Mouse (Mus musculus) limb, embryonic 11.5 days (tissue): Measurements from ENCODE around the gene Rapgef3. TPM values are rescaled to one million over a fixed set of nuclear protein-coding genes. Genes with fewer than 3 reads are reported as not detected.

Experiments
- ATAC-seq: fragments of 200-750 bp; cut with Nextera tagmentation; 2 replicates; pipeline ENCODE4 v1.8.0; 2017; ENCODE audit warnings: low read depth; ENCODE audit not compliant: insufficient number of reproducible peaks, low FRiP score, low TSS enrichment
- DNase-seq: peaks from one replicate; pipeline ENCODE4 v3.0.0-alpha.2; 2015; ENCODE audit warnings: low spot score
- H3K27ac ChIP-seq: fragments of 300-500 bp; sonication (generic); replicated peaks from 2 replicates; pipeline ENCODE4 v1.5.1; 2014; ENCODE audit warnings: low read depth, mild to moderate bottlenecking, low read length
- H3K27me3 ChIP-seq: fragments of 300-500 bp; sonication (generic); 2 replicates; pipeline ENCODE4 v1.6.1; 2014; ENCODE audit warnings: mild to moderate bottlenecking, low read length, mixed read lengths; ENCODE audit not compliant: control insufficient read depth, insufficient read depth
- H3K36me3 ChIP-seq: fragments of 300-500 bp; sonication (generic); 2 replicates; pipeline ENCODE4 v1.6.1; 2014; ENCODE audit warnings: mild to moderate bottlenecking, low read length, moderate library complexity, mixed read lengths; ENCODE audit not compliant: control insufficient read depth, insufficient read depth
- H3K4me1 ChIP-seq: fragments of 300-500 bp; sonication (generic); 2 replicates; pipeline ENCODE4 v1.6.1; 2014; ENCODE audit warnings: low read length, mixed read lengths; ENCODE audit not compliant: control insufficient read depth, insufficient read depth
- H3K4me2 ChIP-seq: fragments of 300-500 bp; sonication (generic); 2 replicates; pipeline ENCODE4 v1.6.1; 2014; ENCODE audit warnings: low read depth, mild to moderate bottlenecking, moderate library complexity; ENCODE audit not compliant: severe bottlenecking
- H3K4me3 ChIP-seq: fragments of 300-500 bp; sonication (generic); 2 replicates; pipeline ENCODE4 v1.5.1; 2014; ENCODE audit warnings: low read depth, low read length
- H3K9ac ChIP-seq: fragments of 300-500 bp; sonication (generic); 2 replicates; pipeline ENCODE4 v1.6.1; 2014; ENCODE audit warnings: mild to moderate bottlenecking, low read length
- H3K9me3 ChIP-seq: fragments of 300-500 bp; sonication (generic); 2 replicates; pipeline ENCODE4 v1.6.1; 2016; ENCODE audit warnings: low read length; ENCODE audit not compliant: control insufficient read depth
- WGBS: fragments of 180-500 bp; shearing (Covaris S2); extraction: QIAGEN DNeasy Blood & Tissue Kit; methylation state at CpG from one replicate; pipeline ENCODE4 v1.1.7; 2014; 5-methylcytosine and 5-hydroxymethylcytosine counted together
- polyA plus RNA-seq: library from polyadenylated mRNA; unstranded; fragments of >200 nt; fragmentation: Nextera tagmentation; extraction: Ambion mirVana; gene quantifications from 2 replicates; pipeline ENCODE4 v1.2.1, GENCODE M21; 2014

Gene Rapgef3
- polyA plus RNA-seq, 1 experiment from 2014 or later = 3.9 TPM

- no peak for DNase-seq
- Histone ChIP-seq H3K27ac (no peak overlapping the region), H3K4me1 (peaks cover 18% of the 10 kb centered on the region), H3K4me2 (no peak overlapping the region), H3K27me3 (no peaks in the 10 kb centered on the region), H3K9ac (no peak overlapping the region), H3K4me3 (no peak overlapping the region), H3K36me3 (no peaks in the 10 kb centered on the region), H3K9me3 (no peaks in the 10 kb centered on the region)
- no peak for ATAC-seq
- WGBS = 33% methylated on average over 13 of the region's 13 CpGs
Measured at GRCm38 (mm10) chr15:97761438-97761837, 6.3 kb downstream of the Rapgef3 start.

GRCm38 (mm10) chr15:97760952-97761351, 6.8 kb downstream of the Rapgef3 start:
- H3K27me3 ChIP-seq = no peaks in the 10 kb centered on the region
- WGBS = 88% methylated on average over 5 of the region's 5 CpGs
- no peaks in the 10 kb centered on the region for H3K36me3 ChIP-seq

GRCm38 (mm10) chr15:97760006-97760405, 7.8 kb downstream of the Rapgef3 start:
- Histone ChIP-seq H3K9me3 (no peaks in the 10 kb centered on the region), H3K4me2 (no peak overlapping the region), H3K36me3 (no peaks in the 10 kb centered on the region), H3K4me1 (peaks cover 10% of the 10 kb centered on the region; the same call in 1 of the 2 replicates), H3K27me3 (no peaks in the 10 kb centered on the region), H3K27ac (no peak overlapping the region), H3K9ac (no peak overlapping the region), H3K4me3 (no peak overlapping the region)
- 96% methylated on average over 9 of the region's 9 CpGs for WGBS
- ATAC-seq = no peak
- no peak for DNase-seq

More at GRCm38 (mm10) chr15:97760952-97761351, 6.8 kb downstream of the Rapgef3 start:
- H3K9me3 ChIP-seq = no peaks in the 10 kb centered on the region
- ATAC-seq = no peak
- no peak overlapping the region for H3K4me2 ChIP-seq
- H3K4me3 ChIP-seq = no peak overlapping the region
- H3K9ac ChIP-seq = no peak overlapping the region
- DNase-seq = no peak
- no peak overlapping the region for H3K27ac ChIP-seq
- peaks cover 15% of the 10 kb centered on the region for H3K4me1 ChIP-seq

- ATAC-seq (no peak), DNase-seq (no peak)
- Histone ChIP-seq H3K4me1 (peaks cover 12% of the 10 kb centered on the region), H3K9ac (peak overlapping the region; percentile 32; the same call in 1 of the 2 replicates), H3K27me3 (no peaks in the 10 kb centered on the region), H3K9me3 (no peaks in the 10 kb centered on the region), H3K36me3 (no peaks in the 10 kb centered on the region), H3K27ac (no peak overlapping the region), H3K4me3 (no peak overlapping the region), H3K4me2 (no peak overlapping the region)
- 53% methylated on average over 8 of the region's 8 CpGs for WGBS
Measured at GRCm38 (mm10) chr15:97755361-97755760, 12.4 kb downstream of the Rapgef3 start.

- Histone ChIP-seq H3K27ac (no peak overlapping the region), H3K36me3 (no peaks in the 10 kb centered on the region), H3K4me2 (no peak overlapping the region), H3K4me3 (no peak overlapping the region), H3K9ac (peak overlapping the region; percentile 27; the same call in 1 of the 2 replicates), H3K9me3 (no peaks in the 10 kb centered on the region), H3K27me3 (no peaks in the 10 kb centered on the region), H3K4me1 (peaks cover 14% of the 10 kb centered on the region)
- ATAC-seq = no peak
- DNase-seq = no peak
- WGBS = 80% methylated on average over 6 of the region's 6 CpGs
Measured at GRCm38 (mm10) chr15:97754476-97754875, 13.3 kb downstream of the Rapgef3 start.

GRCm38 (mm10) chr15:97752491-97752890, 15.3 kb downstream of the Rapgef3 start:
- DNase-seq = no peak
- Histone ChIP-seq H3K4me3 (no peak overlapping the region), H3K27ac (no peak overlapping the region), H3K9me3 (no peaks in the 10 kb centered on the region), H3K27me3 (no peaks in the 10 kb centered on the region), H3K36me3 (no peaks in the 10 kb centered on the region), H3K4me2 (no peak overlapping the region), H3K9ac (no peak overlapping the region), H3K4me1 (peaks cover 14% of the 10 kb centered on the region)
- 89% methylated on average over 5 of the region's 5 CpGs for WGBS
- no peak for ATAC-seq

GRCm38 (mm10) chr15:97751676-97752075, 16.1 kb downstream of the Rapgef3 start:
- H3K4me1 ChIP-seq = peaks cover 14% of the 10 kb centered on the region
- 85% methylated on average over 2 of the region's 2 CpGs for WGBS

GRCm38 (mm10) chr15:97750697-97751096, 17.1 kb downstream of the Rapgef3 start:
- DNase-seq = peak; percentile 69
- 49% methylated on average over 12 of the region's 12 CpGs for WGBS
- Histone ChIP-seq H3K9ac (no peak overlapping the region; the same call in 1 of the 2 replicates), H3K27me3 (no peaks in the 10 kb centered on the region), H3K4me1 (peaks cover 14% of the 10 kb centered on the region), H3K36me3 (peaks cover 2% of the 10 kb centered on the region; the same call in 1 of the 2 replicates), H3K27ac (0 out of 2 replicates have a peak overlapping the region, but pooled peaks have one; percentile 26), H3K4me3 (no peak overlapping the region), H3K4me2 (no peak overlapping the region), H3K9me3 (no peaks in the 10 kb centered on the region)
- ATAC-seq = peak; percentile 42; the same call in 1 of the 2 replicates

More at GRCm38 (mm10) chr15:97751676-97752075, 16.1 kb downstream of the Rapgef3 start:
- peaks cover 2% of the 10 kb centered on the region; the same call in 1 of the 2 replicates for H3K36me3 ChIP-seq
- no peaks in the 10 kb centered on the region for H3K27me3 ChIP-seq
- no peak overlapping the region for H3K27ac ChIP-seq
- H3K4me3 ChIP-seq = no peak overlapping the region
- no peak overlapping the region for H3K9ac ChIP-seq
- H3K9me3 ChIP-seq = no peaks in the 10 kb centered on the region
- H3K4me2 ChIP-seq = no peak overlapping the region
- ATAC-seq (no peak), DNase-seq (no peak)

GRCm38 (mm10) chr15:97749841-97750240, 17.9 kb downstream of the Rapgef3 start:
- Histone ChIP-seq H3K4me1 (peaks cover 11% of the 10 kb centered on the region), H3K9ac (no peak overlapping the region), H3K36me3 (peaks cover 2% of the 10 kb centered on the region; the same call in 1 of the 2 replicates), H3K9me3 (no peaks in the 10 kb centered on the region), H3K4me2 (no peak overlapping the region), H3K27ac (no peak overlapping the region), H3K4me3 (no peak overlapping the region), H3K27me3 (no peaks in the 10 kb centered on the region)
- ATAC-seq = no peak
- WGBS = 87% methylated on average over 13 of the region's 13 CpGs
- DNase-seq = no peak
